Mouse (Mus musculus) midbrain, embryonic 15.5 days (tissue): ENCODE data around the gene Dydc2. TPM values are rescaled to one million over a fixed set of nuclear protein-coding genes. Genes with fewer than 3 reads are reported as not detected.
"Not testable (repeated sequence)": the region's sequence is repeated elsewhere in the genome, so short reads cannot be mapped to it uniquely, and the experiment has no call there.

Experiments
- ATAC-seq: fragments of 200-750 bp; cut with Nextera tagmentation; replicated peaks from 2 replicates; pipeline ENCODE4 v1.8.0; 2017; ENCODE audit warnings: moderate TSS enrichment
- H3K27ac ChIP-seq: fragments of 300-500 bp; sonication (generic); 2 replicates; pipeline ENCODE4 v1.5.1; 2015; ENCODE audit warnings: mild to moderate bottlenecking, inconsistent platforms
- H3K27me3 ChIP-seq: fragments of 300-500 bp; sonication (generic); replicated peaks from 2 replicates; pipeline ENCODE4 v1.6.1; 2015; ENCODE audit warnings: inconsistent platforms
- H3K36me3 ChIP-seq: fragments of 300-500 bp; sonication (generic); replicated peaks from 2 replicates; pipeline ENCODE4 v1.6.1; 2015; ENCODE audit warnings: inconsistent platforms
- H3K4me1 ChIP-seq: fragments of 300-500 bp; sonication (generic); 2 replicates; pipeline ENCODE4 v1.6.1; 2015; ENCODE audit warnings: inconsistent platforms
- H3K4me2 ChIP-seq: fragments of 300-500 bp; sonication (generic); 2 replicates; pipeline ENCODE4 v1.6.1; 2015; ENCODE audit warnings: inconsistent platforms, mild to moderate bottlenecking, moderate library complexity
- H3K4me3 ChIP-seq: fragments of 300-500 bp; sonication (generic); 2 replicates; pipeline ENCODE4 v1.5.1; 2015; ENCODE audit warnings: mild to moderate bottlenecking, inconsistent platforms
- H3K9ac ChIP-seq: fragments of 300-500 bp; sonication (generic); 2 replicates; pipeline ENCODE4 v1.6.1; 2015; ENCODE audit warnings: mild to moderate bottlenecking, inconsistent platforms
- H3K9me3 ChIP-seq: fragments of 300-500 bp; sonication (generic); 2 replicates; pipeline ENCODE4 v1.6.1; 2016; ENCODE audit warnings: inconsistent platforms
- WGBS: fragments of 180-500 bp; shearing (Covaris S2); methylation state at CpG from one replicate; pipeline ENCODE4 v1.1.7; 2015; ENCODE audit warnings: mixed read lengths; 5-methylcytosine and 5-hydroxymethylcytosine counted together
- polyA plus RNA-seq: library from polyadenylated mRNA; unstranded; fragments of >200 nt; fragmentation: Nextera tagmentation; extraction: Ambion mirVana; gene quantifications from 2 replicates; pipeline ENCODE4 v1.2.1, GENCODE M21; 2015

Dydc2 gene
- polyA plus RNA-seq, 1 experiment from 2014 or later, result 1.4 TPM

- Histone ChIP-seq H3K4me2 (no peak overlapping the region), H3K9ac (no peak overlapping the region), H3K27ac (no peak overlapping the region), H3K4me1 (no peaks in the 10 kb centered on the region), H3K4me3 (no peak overlapping the region), H3K9me3 (no peaks in the 10 kb centered on the region), H3K27me3 (no peaks in the 10 kb centered on the region), H3K36me3 (no peaks in the 10 kb centered on the region)
- WGBS, result 89% methylated on average over 2 of the region's 2 CpGs
- no peak for ATAC-seq
Measured at GRCm38 (mm10) chr14:41082408-41082807, 13.4 kb upstream of the Dydc2 start.

DNA sequence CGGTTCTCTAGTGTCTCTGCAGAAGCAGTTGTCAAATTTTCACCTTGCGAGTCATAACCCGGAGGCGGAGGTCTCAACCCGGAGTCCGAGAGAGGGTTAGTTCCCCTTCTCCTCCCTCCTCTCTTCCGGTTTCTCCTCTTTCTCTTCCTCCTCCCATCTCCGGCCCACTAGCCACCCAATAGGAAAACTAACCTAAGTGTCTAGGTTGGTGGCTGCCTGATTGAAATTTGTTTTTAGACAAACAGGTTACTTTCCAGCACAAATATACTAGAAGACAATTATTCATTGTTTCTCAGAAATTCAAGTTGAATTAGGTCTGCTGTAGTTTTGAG, 3.9 kb upstream of the Dydc2 start:
- Histone ChIP-seq H3K4me1 (peaks cover 6% of the 10 kb centered on the region; the same call in 1 of the 2 replicates), H3K4me3 (peak overlapping the region; percentile 45), H3K9ac (peak overlapping the region; percentile 38), H3K9me3 (no peaks in the 10 kb centered on the region), H3K27me3 (no peaks in the 10 kb centered on the region), H3K36me3 (no peaks in the 10 kb centered on the region), H3K27ac (no peak overlapping the region), H3K4me2 (peak overlapping the region; percentile 84)
- WGBS, result 1% methylated on average over 8 of the region's 8 CpGs
- ATAC-seq, result no peak

GRCm38 (mm10) chr14:41072229-41072943, 3.4 kb upstream of the Dydc2 start, which contains the start of gene Dydc1:
Gene Dydc1, plus strand, starts transcription at chr14:41072911.
- Histone ChIP-seq H3K9me3 (no peaks in the 10 kb centered on the region), H3K27me3 (no peaks in the 10 kb centered on the region), H3K27ac (no peak within 1 kb of the TSS), H3K4me1 (peaks cover 6% of the 10 kb centered on the region; the same call in 1 of the 2 replicates), H3K4me2 (peak within 1 kb of the TSS; percentile 84), H3K4me3 (peak within 1 kb of the TSS; percentile 45), H3K9ac (peak within 1 kb of the TSS; percentile 38), H3K36me3 (no peaks in the 10 kb centered on the region)
- ATAC-seq, result peak; percentile 96
- WGBS, result 12% methylated on average over 23 of the region's 23 CpGs

DNA sequence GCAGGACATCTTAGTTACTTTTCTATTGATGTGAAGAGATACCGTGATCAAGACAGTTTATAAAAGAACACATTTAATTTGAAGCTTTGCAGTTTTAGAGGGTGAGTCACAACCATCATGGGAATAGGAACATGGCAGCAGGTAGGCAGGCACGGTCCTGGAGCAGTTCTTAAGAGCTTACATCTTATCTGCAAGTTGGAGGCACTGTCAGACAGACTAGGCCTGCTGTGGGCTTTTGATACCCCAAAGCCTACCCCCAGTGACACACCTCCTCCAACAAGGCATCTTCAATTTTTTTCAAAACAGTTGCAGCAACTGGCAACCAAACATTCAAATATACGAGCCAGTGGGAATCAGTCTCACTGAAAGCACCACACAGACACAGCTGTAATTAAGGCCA, 1.3 kb upstream of the Dydc2 start:
- H3K9ac ChIP-seq, result no peak overlapping the region

GRCm38 (mm10) chr14:41066416-41066815, 2.6 kb downstream of the Dydc2 start:
- no peak overlapping the region for H3K9ac ChIP-seq
- H3K4me2 ChIP-seq, result no peak overlapping the region
- ATAC-seq, result no peak
- no peaks in the 10 kb centered on the region for H3K4me1 ChIP-seq
- H3K9me3 ChIP-seq, result no peaks in the 10 kb centered on the region
- H3K4me3 ChIP-seq, result no peak overlapping the region
- H3K36me3 ChIP-seq, result no peaks in the 10 kb centered on the region
- WGBS, result 13% methylated on average over 1 of the region's 1 CpGs
- no peaks in the 10 kb centered on the region for H3K27me3 ChIP-seq
- H3K27ac ChIP-seq, result no peak overlapping the region

More for the DNA sequence above, 1.3 kb upstream of the Dydc2 start:
- H3K4me2 ChIP-seq, result no peak overlapping the region
- no peak overlapping the region for H3K4me3 ChIP-seq
- no peaks in the 10 kb centered on the region for H3K36me3 ChIP-seq
- peaks cover 6% of the 10 kb centered on the region; the same call in 1 of the 2 replicates for H3K4me1 ChIP-seq
- WGBS, result 81% methylated on average over 3 of the region's 3 CpGs
- H3K27ac ChIP-seq, result no peak overlapping the region
- H3K27me3 ChIP-seq, result no peaks in the 10 kb centered on the region
- ATAC-seq, result no peak
- H3K9me3 ChIP-seq, result no peaks in the 10 kb centered on the region

- Histone ChIP-seq H3K4me2 (no peak overlapping the region), H3K27ac (no peak overlapping the region), H3K4me1 (no peaks in the 10 kb centered on the region), H3K9ac (no peak overlapping the region), H3K4me3 (no peak overlapping the region), H3K36me3 (no peaks in the 10 kb centered on the region), H3K27me3 (no peaks in the 10 kb centered on the region), H3K9me3 (no peaks in the 10 kb centered on the region)
- WGBS, result 55% methylated on average over 2 of the region's 2 CpGs
- 0 out of 2 replicates have a peak, but pooled peaks have one; percentile 33 for ATAC-seq
Measured at GRCm38 (mm10) chr14:41065168-41065567, 3.8 kb downstream of the Dydc2 start.

DNA sequence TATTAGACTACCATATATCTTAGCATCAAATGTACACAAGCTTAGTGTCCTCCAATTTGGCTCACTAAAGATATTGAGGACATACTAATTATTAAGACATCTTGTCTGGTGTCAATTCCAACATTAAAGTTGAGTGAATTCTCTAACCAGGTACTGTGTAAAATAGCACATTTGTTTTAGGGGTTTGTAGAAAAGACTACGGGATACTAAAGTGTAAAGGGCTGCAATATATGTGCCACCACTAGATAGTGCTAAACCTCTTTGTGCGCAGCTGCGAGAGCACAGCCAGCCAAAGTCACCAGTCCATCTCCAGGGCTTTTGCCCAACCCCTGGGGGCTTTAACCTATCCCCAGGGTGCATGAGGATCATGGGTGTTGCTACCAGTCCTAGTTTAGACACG, 15.8 kb downstream of the Dydc2 start:
- not testable (repeated sequence) for H3K27me3 ChIP-seq, H3K4me1 ChIP-seq, H3K27ac ChIP-seq, H3K4me3 ChIP-seq, H3K9me3 ChIP-seq, H3K9ac ChIP-seq, ATAC-seq, H3K36me3 ChIP-seq, H3K4me2 ChIP-seq
- 79% methylated on average over 3 of the region's 4 CpGs for WGBS

- Histone ChIP-seq H3K27me3 (no peaks in the 10 kb centered on the region), H3K9me3 (no peaks in the 10 kb centered on the region), H3K4me1 (no peaks in the 10 kb centered on the region), H3K36me3 (no peaks in the 10 kb centered on the region), H3K27ac (no peak overlapping the region), H3K9ac (no peak overlapping the region), H3K4me3 (no peak overlapping the region), H3K4me2 (no peak overlapping the region)
- no peak for ATAC-seq
- whole genome bisulfite sequencing, result 84% methylated on average over 5 of the region's 5 CpGs
Measured at GRCm38 (mm10) chr14:41052481-41052880, 16.5 kb downstream of the Dydc2 start.

- no peak overlapping the region for H3K4me3 ChIP-seq
- no peaks in the 10 kb centered on the region for H3K9me3 ChIP-seq
Measured at GRCm38 (mm10) chr14:41050471-41050870, 18.5 kb downstream of the Dydc2 start.

DNA sequence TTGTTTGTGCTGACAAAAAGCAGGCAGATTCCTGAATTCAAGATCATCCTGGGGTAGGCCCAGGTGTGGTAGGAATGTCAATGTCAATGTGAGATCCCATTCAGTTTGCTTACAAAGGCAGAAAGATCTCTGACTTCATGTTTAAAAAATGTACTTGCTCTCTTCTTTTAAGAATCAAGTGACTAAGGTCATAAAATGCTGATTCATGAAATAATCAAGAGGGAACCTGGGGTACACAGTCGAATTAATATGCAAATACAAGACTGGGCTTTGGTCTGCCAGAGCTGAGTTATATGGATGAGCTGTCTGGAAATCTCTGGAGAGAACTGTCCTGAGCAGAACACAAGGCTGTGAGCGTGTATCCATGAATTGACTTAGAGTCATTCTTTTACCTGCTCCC, 21.6 kb downstream of the Dydc2 start:
- Histone ChIP-seq H3K9me3 (no peaks in the 10 kb centered on the region), H3K27ac (no peak overlapping the region), H3K4me2 (no peak overlapping the region), H3K9ac (no peak overlapping the region), H3K4me3 (no peak overlapping the region), H3K4me1 (no peaks in the 10 kb centered on the region), H3K27me3 (no peaks in the 10 kb centered on the region), H3K36me3 (no peaks in the 10 kb centered on the region)
- ATAC-seq, result no peak
- WGBS, result 70% methylated on average over 2 of the region's 2 CpGs

More at GRCm38 (mm10) chr14:41050471-41050870, 18.5 kb downstream of the Dydc2 start:
- no peak overlapping the region for H3K4me2 ChIP-seq
- ATAC-seq, result no peak
- no peak overlapping the region for H3K27ac ChIP-seq
- H3K27me3 ChIP-seq, result no peaks in the 10 kb centered on the region
- no peaks in the 10 kb centered on the region for H3K36me3 ChIP-seq
- no peak overlapping the region for H3K9ac ChIP-seq
- no peaks in the 10 kb centered on the region for H3K4me1 ChIP-seq
- 72% methylated on average over 6 of the region's 6 CpGs for WGBS

DNA sequence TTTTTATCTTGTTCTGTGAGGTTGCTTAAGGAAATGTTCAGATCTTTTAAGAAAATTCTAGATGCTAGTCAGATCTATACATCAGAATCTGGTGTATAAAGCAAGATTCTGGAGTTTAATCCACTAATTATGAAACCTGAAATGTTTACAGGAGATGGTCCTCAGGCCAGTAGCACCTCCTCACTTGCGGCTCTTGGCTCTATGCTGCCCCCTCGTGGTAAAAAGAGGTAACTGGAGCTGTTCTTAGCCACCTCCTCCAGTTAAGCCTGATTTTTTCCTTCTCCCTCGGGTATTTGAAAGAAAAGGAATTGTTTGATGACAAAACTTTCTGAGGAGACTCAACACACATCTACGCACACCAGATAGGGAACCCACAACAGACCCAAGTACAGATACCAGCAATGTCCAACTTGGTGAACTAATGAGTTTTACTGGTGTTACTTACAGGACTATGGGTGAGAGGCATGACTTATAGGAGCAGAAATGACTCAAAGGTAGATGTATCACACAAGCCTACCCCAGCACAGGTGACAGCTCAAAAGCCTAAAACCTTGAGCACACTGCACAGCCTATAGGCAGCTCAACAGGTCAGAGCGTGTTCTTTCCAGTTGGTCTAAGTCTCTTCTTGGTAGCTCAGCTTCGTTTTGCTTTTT, 33.7 kb downstream of the Dydc2 start:
- Histone ChIP-seq H3K4me3 (no peak overlapping the region), H3K27ac (no peak overlapping the region), H3K27me3 (no peaks in the 10 kb centered on the region), H3K4me2 (no peak overlapping the region), H3K36me3 (no peaks in the 10 kb centered on the region), H3K9me3 (no peaks in the 10 kb centered on the region), H3K9ac (no peak overlapping the region), H3K4me1 (no peaks in the 10 kb centered on the region)
- ATAC-seq, result peak; percentile 71; the same call in 1 of the 2 replicates
- 36% methylated on average over 6 of the region's 6 CpGs for WGBS

- no peaks in the 10 kb centered on the region for H3K9me3 ChIP-seq
- H3K27me3 ChIP-seq, result no peaks in the 10 kb centered on the region
- ATAC-seq, result peak; percentile 51
- no peak overlapping the region for H3K4me2 ChIP-seq
- no peak overlapping the region for H3K27ac ChIP-seq
- H3K4me3 ChIP-seq, result no peak overlapping the region
- WGBS, result 53% methylated on average over 13 of the region's 13 CpGs
- no peaks in the 10 kb centered on the region for H3K36me3 ChIP-seq
- H3K9ac ChIP-seq, result no peak overlapping the region
- no peaks in the 10 kb centered on the region for H3K4me1 ChIP-seq
Measured at GRCm38 (mm10) chr14:41033135-41034110, 35.6 kb downstream of the Dydc2 start.
